Mouse (Mus musculus) hindbrain, embryonic 15.5 days (tissue): ENCODE data around the gene Ttc16. TPM values are rescaled to one million over a fixed set of nuclear protein-coding genes. Genes with fewer than 3 reads are reported as not detected.

ENCODE experiments used
- ATAC-seq: fragments of 200-750 bp; cut with Nextera tagmentation; 2 replicates; pipeline ENCODE4 v1.8.0; 2017; ENCODE audit warnings: low read depth, moderate number of reproducible peaks, moderate TSS enrichment; ENCODE audit not compliant: low FRiP score
- H3K27ac ChIP-seq: fragments of 300-500 bp; sonication (generic); replicated peaks from 2 replicates; pipeline ENCODE4 v1.5.1; 2015; ENCODE audit warnings: mild to moderate bottlenecking, inconsistent platforms
- H3K27me3 ChIP-seq: fragments of 300-500 bp; sonication (generic); 2 replicates; pipeline ENCODE4 v1.6.1; 2015; ENCODE audit warnings: control low read depth, inconsistent platforms
- H3K36me3 ChIP-seq: fragments of 300-500 bp; sonication (generic); 2 replicates; pipeline ENCODE4 v1.6.1; 2015; ENCODE audit warnings: control low read depth, inconsistent platforms
- H3K4me1 ChIP-seq: fragments of 300-500 bp; sonication (generic); replicated peaks from 2 replicates; pipeline ENCODE4 v1.6.1; 2015; ENCODE audit warnings: control low read depth, inconsistent platforms
- H3K4me2 ChIP-seq: fragments of 300-500 bp; sonication (generic); 2 replicates; pipeline ENCODE4 v1.6.1; 2015; ENCODE audit warnings: moderate library complexity, mild to moderate bottlenecking, inconsistent platforms
- H3K4me3 ChIP-seq: fragments of 300-500 bp; sonication (generic); 2 replicates; pipeline ENCODE4 v1.5.1; 2015; ENCODE audit warnings: mild to moderate bottlenecking, inconsistent platforms
- H3K9ac ChIP-seq: fragments of 300-500 bp; sonication (generic); 2 replicates; pipeline ENCODE4 v1.6.1; 2015; ENCODE audit warnings: inconsistent platforms
- H3K9me3 ChIP-seq: fragments of 300-500 bp; sonication (generic); 2 replicates; pipeline ENCODE4 v1.6.1; 2016; ENCODE audit warnings: control low read depth, inconsistent platforms
- WGBS: fragments of 180-500 bp; shearing (Covaris S2); methylation state at CpG from one replicate; pipeline ENCODE4 v1.1.7; 2015; 5-methylcytosine and 5-hydroxymethylcytosine counted together
- polyA plus RNA-seq: library from polyadenylated mRNA; unstranded; fragments of >200 nt; fragmentation: Nextera tagmentation; extraction: Ambion mirVana; gene quantifications from 2 replicates; pipeline ENCODE4 v1.2.1, GENCODE M21; 2015

Ttc16 gene
- polyA plus RNA-seq, 1 experiment from 2014 or later: 0.62 TPM

DNA sequence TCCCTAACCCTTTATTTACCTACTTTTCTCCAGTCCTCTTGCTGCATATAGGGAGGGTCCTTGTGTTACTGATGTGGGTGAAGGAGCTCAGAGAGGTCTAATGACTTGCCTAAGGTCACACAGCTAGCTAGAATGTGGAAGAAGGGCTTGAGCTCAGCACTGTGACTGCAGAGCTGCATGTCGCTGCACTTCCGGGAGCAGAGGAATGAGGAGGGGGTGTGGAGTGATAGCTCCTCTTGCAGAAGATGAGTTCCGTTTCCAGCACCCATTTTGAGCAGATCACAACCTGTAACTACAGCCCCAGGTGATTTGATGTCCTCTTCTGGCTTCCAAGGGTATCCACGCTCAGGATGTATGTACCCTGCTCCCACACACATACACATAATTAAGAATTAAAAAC is 51.3 kb downstream of the Ttc16 start:
- Histone ChIP-seq H3K4me1 (peaks cover 8% of the 10 kb centered on the region), H3K9ac (no peak overlapping the region), H3K36me3 (no peaks in the 10 kb centered on the region), H3K4me3 (no peak overlapping the region), H3K27ac (no peak overlapping the region), H3K4me2 (no peak overlapping the region), H3K9me3 (no peaks in the 10 kb centered on the region), H3K27me3 (no peaks in the 10 kb centered on the region)
- no peak for ATAC-seq
- WGBS: 81% methylated on average over 4 of the region's 4 CpGs

DNA sequence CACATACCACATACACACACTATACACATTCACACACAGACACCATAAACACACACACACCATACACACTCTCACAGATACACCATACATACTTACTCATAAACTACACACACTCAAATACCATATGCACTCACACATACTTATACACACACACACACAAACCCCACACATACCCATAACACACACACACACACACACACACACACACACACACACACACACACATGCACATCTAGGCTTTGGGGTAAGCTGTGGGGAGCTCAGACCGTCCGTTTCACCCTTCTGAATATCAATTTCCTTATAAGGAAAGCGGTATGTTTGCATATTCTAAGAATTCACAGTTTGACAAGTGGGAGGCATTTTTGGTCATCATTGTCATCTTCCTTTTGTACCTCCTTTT is 52.9 kb downstream of the Ttc16 start:
- no peak overlapping the region for H3K9ac ChIP-seq
- 75% methylated on average over 3 of the region's 3 CpGs for WGBS
- ATAC-seq: no peak

DNA sequence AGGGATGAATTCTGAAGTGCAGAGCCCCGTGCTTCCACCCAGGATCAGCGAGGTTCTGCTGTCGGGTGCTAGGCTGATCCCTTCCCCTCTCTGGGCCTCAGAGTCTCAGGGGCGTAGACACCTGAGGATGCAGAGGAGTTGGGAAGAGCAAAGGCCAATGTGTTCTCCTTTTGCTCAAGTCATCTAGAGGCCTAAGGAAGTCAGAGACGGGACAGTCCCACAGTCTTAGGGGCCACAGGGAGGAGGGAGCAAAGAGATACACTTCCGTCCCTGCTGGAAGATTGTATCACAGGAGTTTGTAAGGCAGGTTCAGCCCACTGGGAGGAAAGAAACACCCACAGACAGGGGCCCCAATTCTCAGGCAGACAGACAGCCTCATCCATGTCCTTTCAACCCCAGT is 53.4 kb downstream of the Ttc16 start:
- no peak for ATAC-seq
- Histone ChIP-seq H3K27ac (no peak overlapping the region), H3K4me3 (no peak overlapping the region), H3K4me1 (peaks cover 7% of the 10 kb centered on the region), H3K27me3 (no peaks in the 10 kb centered on the region), H3K4me2 (no peak overlapping the region), H3K36me3 (no peaks in the 10 kb centered on the region), H3K9me3 (no peaks in the 10 kb centered on the region), H3K9ac (no peak overlapping the region)
- WGBS: 60% methylated on average over 6 of the region's 6 CpGs

More for the DNA sequence above, 52.9 kb downstream of the Ttc16 start:
- Histone ChIP-seq H3K36me3 (no peaks in the 10 kb centered on the region), H3K4me2 (no peak overlapping the region), H3K9me3 (no peaks in the 10 kb centered on the region), H3K4me1 (peaks cover 12% of the 10 kb centered on the region), H3K27ac (no peak overlapping the region), H3K4me3 (no peak overlapping the region), H3K27me3 (no peaks in the 10 kb centered on the region)

DNA sequence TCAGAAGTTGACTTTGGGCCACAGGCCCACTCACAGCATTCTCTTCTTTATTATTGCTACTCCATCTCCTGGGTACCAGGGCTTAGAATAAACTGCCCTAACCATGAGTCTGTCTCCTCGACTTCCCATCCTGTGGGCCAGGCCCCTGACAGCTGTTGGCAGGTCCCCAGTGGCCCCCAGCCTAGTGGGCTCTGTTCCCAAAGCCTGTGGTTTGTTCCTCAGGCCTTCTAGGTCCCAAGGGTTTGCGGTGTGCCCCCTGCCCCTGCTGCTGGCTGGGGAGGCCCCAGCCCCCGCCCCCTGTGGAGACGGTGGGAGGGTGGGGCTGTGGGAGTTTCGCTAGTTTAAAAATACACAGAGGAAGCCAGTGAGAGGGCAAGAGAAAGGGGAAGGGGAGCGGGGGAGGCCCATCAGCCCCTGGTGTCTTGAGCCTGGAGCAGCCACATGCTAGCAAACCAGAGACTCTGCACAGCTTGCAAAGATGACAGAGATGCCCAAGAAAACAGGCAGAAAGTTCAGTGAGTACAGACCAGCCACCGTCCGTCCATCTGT is 54.7 kb downstream of the Ttc16 start, which contains the start of gene Sh2d3c:
Gene Sh2d3c (plus strand): TSS at position 375 of the 549 bp plus-strand sequence.
- Histone ChIP-seq H3K27me3 (no peaks in the 10 kb centered on the region), H3K9ac (no peak within 1 kb of the TSS), H3K4me1 (0 out of 2 replicates have a peak, but pooled peaks cover 5% of the 10 kb centered on the region), H3K4me2 (no peak within 1 kb of the TSS), H3K4me3 (no peak within 1 kb of the TSS), H3K36me3 (no peaks in the 10 kb centered on the region), H3K27ac (no peak within 1 kb of the TSS), H3K9me3 (no peaks in the 10 kb centered on the region)
- ATAC-seq: peak; percentile 13; the same call in 1 of the 2 replicates
- 38% methylated on average over 8 of the region's 8 CpGs for WGBS

DNA sequence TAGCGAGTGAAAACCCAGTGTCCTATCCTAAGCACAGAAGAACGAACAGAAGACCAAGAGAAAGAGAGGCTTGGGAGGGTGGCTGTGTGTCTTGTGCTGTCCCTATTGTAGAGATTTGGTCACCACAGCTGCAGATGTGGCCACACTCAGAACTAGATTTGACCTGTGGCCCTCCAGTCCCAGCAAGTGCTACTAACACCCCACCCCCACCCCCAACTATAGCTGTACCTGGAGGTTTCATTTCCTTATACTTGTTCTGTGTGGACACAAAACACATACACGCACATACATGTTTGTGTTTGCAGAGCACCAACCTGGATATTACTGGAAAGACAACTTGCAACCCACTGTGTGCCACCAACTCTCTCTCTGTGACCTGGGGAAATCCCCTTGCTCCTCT is 55.4 kb downstream of the Ttc16 start:
- no peak overlapping the region for H3K4me3 ChIP-seq
- no peak overlapping the region for H3K4me2 ChIP-seq
- H3K9me3 ChIP-seq: no peaks in the 10 kb centered on the region
- peaks cover 5% of the 10 kb centered on the region; the same call in 1 of the 2 replicates for H3K4me1 ChIP-seq
- no peak for ATAC-seq
- no peak overlapping the region for H3K27ac ChIP-seq
- no peak overlapping the region for H3K9ac ChIP-seq
- WGBS: 91% methylated on average over 3 of the region's 3 CpGs
- no peaks in the 10 kb centered on the region for H3K27me3 ChIP-seq
- H3K36me3 ChIP-seq: no peaks in the 10 kb centered on the region

DNA sequence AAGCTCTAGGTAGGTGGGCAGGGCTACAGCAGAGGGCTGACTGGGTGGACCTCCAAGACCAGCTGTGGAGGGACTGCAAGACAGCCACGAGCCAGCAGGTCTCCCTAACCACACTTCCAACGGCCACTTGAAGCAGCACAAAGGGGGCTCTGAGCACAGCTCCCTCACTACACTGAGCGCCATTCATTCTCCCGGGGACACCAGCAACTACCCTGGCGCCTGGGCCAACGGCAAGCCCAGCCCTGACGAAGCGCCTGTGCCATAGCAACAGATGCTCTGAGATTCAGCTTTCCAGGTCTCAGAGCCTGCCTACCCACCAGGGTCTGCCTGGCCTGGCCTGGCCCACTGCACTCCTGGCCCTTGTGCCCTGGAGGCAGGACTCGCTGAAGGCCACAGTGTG is 56.7 kb downstream of the Ttc16 start:
- peak; percentile 57 for ATAC-seq
- no peaks in the 10 kb centered on the region for H3K36me3 ChIP-seq
- no peak overlapping the region for H3K9ac ChIP-seq
- 48% methylated on average over 9 of the region's 9 CpGs for WGBS
- H3K27me3 ChIP-seq: no peaks in the 10 kb centered on the region
- H3K27ac ChIP-seq: peak overlapping the region; percentile 31; the same call in 1 of the 2 replicates
- no peak overlapping the region for H3K4me2 ChIP-seq
- H3K4me3 ChIP-seq: no peak overlapping the region
- no peaks in the 10 kb centered on the region for H3K9me3 ChIP-seq
- peaks cover 18% of the 10 kb centered on the region for H3K4me1 ChIP-seq

DNA sequence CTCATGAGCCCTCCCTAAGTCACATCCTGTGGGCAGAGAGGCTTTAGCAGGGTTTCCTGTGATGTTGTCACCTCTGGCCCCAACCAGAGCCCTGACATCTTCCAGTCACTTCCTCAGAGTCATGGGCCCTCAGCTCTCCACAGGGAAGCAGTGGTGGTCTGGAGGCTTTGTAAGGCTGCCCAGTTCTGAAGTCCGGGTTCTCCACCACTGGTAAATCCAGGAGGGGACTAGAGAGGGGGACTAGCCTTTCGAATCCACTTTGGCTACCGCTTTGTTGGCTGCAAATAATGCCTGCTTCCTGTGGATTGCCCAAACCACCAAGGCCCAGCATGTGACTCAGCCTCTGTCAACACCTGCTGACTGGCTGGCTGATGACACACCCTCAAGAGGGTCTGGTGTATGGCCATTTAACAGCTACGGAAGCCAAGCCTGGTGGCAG is 60.4 kb downstream of the Ttc16 start:
- H3K4me2 ChIP-seq: no peak overlapping the region
- peaks cover 4% of the 10 kb centered on the region; the same call in 1 of the 2 replicates for H3K36me3 ChIP-seq
- H3K4me3 ChIP-seq: no peak overlapping the region
- WGBS: 80% methylated on average over 4 of the region's 4 CpGs
- ATAC-seq: no peak
- no peak overlapping the region for H3K27ac ChIP-seq
- H3K9ac ChIP-seq: no peak overlapping the region
- H3K4me1 ChIP-seq: peaks cover 36% of the 10 kb centered on the region
- no peaks in the 10 kb centered on the region for H3K9me3 ChIP-seq
- H3K27me3 ChIP-seq: no peaks in the 10 kb centered on the region

DNA sequence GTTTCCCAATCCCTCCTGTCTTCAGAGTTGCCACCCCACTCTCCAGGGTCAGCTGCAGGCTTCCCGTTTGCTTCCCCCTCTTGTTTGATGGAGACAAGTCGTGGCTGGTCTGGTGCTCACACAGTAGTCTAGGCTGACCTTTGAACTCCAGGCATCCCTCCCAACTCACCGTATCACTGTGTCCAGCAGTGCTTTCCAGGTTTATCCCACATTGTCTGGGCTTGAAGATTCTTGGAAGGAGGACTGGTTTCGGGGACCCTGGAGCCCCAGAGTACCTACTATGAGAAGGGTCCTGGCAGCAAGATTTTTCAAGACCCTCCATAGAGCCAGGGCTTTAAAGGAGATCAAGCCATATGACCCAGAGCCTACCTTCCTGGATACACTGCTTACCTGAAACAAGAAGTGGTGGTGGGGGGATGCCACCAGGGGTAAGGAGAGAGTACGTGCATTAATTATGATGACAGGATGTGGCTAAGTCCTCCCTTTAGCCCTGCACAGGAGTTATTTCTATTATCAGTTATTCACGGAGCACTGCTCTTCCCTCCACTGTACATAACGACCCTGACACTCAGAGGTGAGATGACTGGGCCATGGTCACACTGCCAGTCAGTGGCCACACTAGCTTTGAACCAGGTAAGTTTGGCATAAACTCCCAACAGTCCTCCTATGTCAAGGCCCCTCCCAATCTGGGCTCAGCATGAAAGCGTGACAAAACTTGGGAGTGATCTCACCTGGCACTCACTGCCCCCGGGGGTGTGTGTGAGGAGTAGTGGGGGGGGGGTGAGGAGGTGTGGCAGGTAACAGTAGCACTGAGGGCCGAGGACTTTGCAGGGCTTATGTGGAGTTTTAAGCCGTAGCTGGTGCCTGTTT is 61.1 kb downstream of the Ttc16 start:
- Histone ChIP-seq H3K4me3 (peak overlapping the region; percentile 86; the same call in 1 of the 2 replicates), H3K9me3 (no peaks in the 10 kb centered on the region), H3K27ac (peak overlapping the region; percentile 100), H3K27me3 (no peaks in the 10 kb centered on the region), H3K9ac (peak overlapping the region; percentile 97), H3K4me2 (peak overlapping the region; percentile 85), H3K36me3 (peaks cover 9% of the 10 kb centered on the region), H3K4me1 (peaks cover 36% of the 10 kb centered on the region)
- WGBS: 63% methylated on average over 11 of the region's 11 CpGs
- ATAC-seq: no peak

DNA sequence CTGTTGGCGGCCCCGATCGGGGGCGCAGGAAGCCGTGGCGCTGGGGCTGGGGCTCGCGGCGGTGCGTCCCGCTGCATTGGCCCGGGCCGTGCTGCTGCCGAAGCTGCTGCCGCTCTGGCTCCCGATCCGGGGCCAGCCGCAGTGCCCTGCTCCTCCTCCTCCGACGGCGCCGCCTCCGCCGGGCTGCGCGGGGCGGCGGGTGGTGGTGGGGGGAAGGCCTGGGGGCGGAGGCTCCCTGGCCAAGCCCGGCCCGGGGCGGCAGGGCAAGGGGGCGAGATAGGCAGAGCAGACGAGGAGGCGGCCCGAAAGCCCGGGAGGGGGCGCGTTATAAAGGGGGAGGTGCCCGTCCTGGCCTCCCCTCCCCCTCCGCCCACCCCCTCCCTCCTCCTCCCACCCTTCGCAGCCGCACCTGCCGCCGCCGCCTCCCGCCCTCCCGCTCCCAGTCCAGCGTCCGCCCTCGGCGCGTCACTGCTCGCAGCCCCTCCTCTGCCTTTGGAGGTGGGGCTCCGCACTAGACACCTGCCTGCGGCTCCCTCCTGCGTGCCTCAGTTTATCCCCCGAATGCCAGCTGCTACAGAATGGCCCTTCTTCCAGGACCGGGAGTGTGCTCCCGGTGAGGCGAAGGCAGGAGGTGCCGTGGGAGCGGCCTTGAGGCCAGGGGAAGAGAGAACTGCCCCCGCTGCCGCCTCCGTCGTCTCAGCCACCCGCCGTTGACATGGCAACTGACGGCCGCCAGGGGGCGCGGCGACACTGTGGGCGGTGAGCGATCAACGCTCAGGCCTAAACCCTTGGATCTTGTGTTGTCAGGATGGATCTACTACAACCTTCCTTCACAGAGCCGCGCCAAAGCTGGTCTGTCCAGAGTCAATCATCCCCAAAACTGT is 62.3 kb downstream of the Ttc16 start, which contains the start of gene Cdk9:
Gene Cdk9 (minus strand): TSS at position 143 of the 884 bp plus-strand sequence.
- Histone ChIP-seq H3K4me2 (peak within 1 kb of the TSS; percentile 85), H3K9me3 (no peaks in the 10 kb centered on the region), H3K4me3 (peak within 1 kb of the TSS; percentile 86), H3K27ac (peak within 1 kb of the TSS; percentile 100), H3K36me3 (peaks cover 21% of the 10 kb centered on the region), H3K9ac (peak within 1 kb of the TSS; percentile 97), H3K4me1 (peaks cover 30% of the 10 kb centered on the region), H3K27me3 (no peaks in the 10 kb centered on the region)
- peak; percentile 89 for ATAC-seq
- WGBS: 1% methylated on average over 52 of the region's 79 CpGs

DNA sequence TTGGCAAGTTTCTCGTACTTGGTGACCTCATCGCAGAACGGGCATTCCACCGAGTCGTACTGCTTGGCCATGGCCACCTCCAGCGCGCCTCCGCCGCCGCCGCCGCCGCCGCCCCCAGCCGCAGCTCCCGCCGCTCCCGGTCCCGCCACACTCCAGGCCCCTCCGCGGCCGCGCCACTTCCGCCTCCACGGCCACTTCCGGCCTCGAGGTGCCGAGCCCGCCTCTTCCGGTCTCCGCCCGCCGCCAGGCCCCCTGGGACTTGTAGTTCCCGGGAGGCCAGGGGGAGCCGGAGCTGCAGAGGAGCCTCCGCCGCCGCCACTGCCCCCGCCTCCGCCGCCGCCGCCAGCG is 62.9 kb downstream of the Ttc16 start:
- no peaks in the 10 kb centered on the region for H3K9me3 ChIP-seq
- H3K27ac ChIP-seq: peak overlapping the region; percentile 100
- peak; percentile 81 for ATAC-seq
- peak overlapping the region; percentile 85 for H3K4me2 ChIP-seq
- H3K4me3 ChIP-seq: peak overlapping the region; percentile 86
- peaks cover 30% of the 10 kb centered on the region for H3K4me1 ChIP-seq
- H3K9ac ChIP-seq: peak overlapping the region; percentile 97
- no peaks in the 10 kb centered on the region for H3K27me3 ChIP-seq
- peaks cover 25% of the 10 kb centered on the region for H3K36me3 ChIP-seq
- 0% methylated on average over 36 of the region's 44 CpGs for WGBS

DNA sequence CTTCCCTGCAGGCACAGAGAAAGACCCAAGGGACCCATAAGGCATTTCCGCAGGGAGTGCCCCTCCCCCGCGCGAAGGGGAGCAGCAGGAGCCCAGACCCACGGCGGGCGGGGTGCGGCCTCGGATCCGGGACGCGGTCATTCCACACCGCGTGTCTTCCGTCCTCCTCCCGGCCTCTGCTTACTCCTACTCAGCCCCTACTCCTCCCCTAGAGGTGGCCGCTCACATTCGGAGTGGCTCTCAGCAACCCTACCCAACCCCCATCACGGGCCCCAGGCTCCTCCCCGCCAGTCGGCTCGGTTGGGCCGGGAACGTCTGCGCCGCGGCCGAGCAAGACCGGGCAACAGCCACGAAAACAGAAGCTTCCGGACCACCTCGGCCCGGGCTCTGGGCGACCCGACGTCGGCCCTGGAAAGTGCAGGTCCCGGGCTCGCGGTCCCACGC is 63.3 kb downstream of the Ttc16 start:
- peaks cover 30% of the 10 kb centered on the region for H3K4me1 ChIP-seq
- no peaks in the 10 kb centered on the region for H3K9me3 ChIP-seq
- no peaks in the 10 kb centered on the region for H3K27me3 ChIP-seq
- peak overlapping the region; percentile 86 for H3K4me3 ChIP-seq
- ATAC-seq: peak; percentile 17; the same call in 1 of the 2 replicates
- under 1% methylated on average over 41 of the region's 41 CpGs for WGBS
- H3K4me2 ChIP-seq: peak overlapping the region; percentile 85
- H3K9ac ChIP-seq: peak overlapping the region; percentile 97
- H3K27ac ChIP-seq: peak overlapping the region; percentile 100
- peaks cover 26% of the 10 kb centered on the region for H3K36me3 ChIP-seq
